Mouse (Mus musculus) left cerebral cortex, adult 18-20 months (tissue): ENCODE results near the gene Aco1. TPM values are rescaled to one million over a fixed set of nuclear protein-coding genes. Genes with fewer than 3 reads are reported as not detected.

Source experiments
- DNase-seq, 2 experiments: peaks; one replicate each; pipeline ENCODE4 v3.0.0; 2021 to 2022; ENCODE audit warnings: low spot score in 2 of 2, mixed read lengths in 1 of 2
- total RNA-seq, 2 experiments: library from RNA; stranded (reverse); gene quantifications; 2 replicates each; pipeline ENCODE4 v1.2.3; 2021

Gene Aco1
- total RNA-seq, 2 experiments from 2014 or later = 22.7 to 28.0 TPM

DNA sequence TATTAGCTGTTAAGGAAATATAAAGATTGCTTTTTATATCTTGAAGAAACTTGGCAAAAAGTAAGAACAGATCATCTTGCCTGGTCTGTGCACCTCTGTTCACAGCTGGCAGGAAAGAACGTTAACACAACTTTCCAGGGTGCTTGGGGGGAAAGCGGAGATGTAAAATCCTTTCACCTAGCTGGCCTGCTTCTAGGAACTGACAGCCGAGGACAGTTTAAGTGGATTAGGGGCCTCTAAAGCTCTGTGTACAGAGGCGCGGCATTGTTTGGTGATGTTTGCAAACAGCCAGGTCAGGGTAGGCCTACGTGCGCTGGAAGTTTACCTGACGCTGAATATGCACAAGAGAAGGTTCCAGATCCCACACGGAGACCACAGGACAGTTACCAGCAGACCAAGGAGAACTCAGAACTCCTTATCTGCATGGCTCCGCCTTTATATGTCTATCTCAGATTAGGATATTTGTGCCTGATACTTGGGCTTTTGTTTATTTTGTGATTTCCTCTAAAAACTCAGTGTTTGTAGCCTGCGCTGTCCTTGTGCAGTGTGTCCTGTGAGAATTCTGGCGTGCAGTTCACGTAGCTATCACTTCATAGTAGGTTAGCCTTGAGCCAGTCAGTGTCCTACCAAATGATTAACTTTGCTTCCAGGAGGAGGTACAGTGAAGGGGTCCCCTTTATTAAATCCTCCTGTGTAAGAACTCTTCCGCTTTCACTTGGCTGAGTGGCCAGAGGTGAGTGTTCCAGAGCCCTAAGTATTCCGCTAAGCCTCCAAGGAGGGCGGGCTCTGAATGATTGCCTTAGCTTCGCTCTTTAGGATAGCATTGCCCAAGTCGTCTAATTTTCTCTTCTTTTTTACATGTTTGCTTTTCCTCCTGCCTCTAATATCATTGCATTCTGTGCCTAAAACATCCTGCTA is 14.0 kb downstream of the Aco1 start:
- DNase-seq = no peak

DNA sequence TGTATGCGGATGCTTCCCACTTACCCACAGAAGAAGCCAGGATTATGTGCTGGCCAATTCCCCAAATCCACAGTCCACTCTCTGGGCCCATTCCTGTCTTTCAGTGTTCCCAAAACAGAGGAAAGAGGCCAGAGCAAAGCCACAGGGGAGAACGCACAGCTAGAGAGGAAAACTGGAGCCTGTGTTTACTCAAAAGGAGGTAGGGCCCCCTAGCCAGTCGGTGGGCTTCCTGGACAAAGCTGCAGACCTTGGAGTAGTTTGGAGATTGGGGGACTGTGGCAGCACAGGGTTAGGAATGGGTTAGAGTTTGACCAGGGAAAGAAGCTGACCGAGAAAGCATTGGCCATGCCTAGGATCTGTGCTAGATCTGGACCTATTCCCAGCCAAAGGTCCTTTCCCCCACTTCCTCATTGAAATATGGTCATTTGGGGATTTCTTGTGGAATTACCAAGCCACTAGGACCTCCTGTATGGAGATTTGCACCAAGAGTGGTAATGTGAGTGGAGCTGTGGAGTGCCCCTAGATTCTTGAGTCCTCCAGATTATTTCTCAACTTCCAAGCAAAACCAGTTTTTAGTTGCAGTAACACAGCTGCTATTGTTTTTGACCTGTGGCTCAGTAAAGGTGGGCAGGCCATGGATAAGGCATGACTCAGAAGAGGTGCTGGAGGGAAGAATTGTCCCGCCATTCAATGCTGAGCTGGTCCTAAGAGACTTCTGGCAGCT is 14.8 kb downstream of the Aco1 start:
- no peak for DNase-seq

DNA sequence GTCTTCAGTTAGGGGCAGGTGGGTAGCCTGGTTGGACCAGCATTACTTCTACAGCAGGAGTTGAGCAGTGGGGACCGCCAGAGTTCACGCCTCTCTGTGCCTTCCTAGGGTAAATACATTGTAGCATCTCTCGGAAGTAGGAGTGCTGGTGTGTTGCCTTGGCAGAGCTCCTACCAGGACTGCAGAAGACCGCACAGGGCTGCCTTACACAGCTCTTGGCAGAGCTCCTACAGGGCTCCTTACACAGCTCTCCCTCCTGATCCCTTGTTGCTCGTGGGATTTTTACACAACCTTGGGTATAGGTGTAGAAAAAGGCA is 15.3 kb downstream of the Aco1 start:
- DNase-seq = no peak

DNA sequence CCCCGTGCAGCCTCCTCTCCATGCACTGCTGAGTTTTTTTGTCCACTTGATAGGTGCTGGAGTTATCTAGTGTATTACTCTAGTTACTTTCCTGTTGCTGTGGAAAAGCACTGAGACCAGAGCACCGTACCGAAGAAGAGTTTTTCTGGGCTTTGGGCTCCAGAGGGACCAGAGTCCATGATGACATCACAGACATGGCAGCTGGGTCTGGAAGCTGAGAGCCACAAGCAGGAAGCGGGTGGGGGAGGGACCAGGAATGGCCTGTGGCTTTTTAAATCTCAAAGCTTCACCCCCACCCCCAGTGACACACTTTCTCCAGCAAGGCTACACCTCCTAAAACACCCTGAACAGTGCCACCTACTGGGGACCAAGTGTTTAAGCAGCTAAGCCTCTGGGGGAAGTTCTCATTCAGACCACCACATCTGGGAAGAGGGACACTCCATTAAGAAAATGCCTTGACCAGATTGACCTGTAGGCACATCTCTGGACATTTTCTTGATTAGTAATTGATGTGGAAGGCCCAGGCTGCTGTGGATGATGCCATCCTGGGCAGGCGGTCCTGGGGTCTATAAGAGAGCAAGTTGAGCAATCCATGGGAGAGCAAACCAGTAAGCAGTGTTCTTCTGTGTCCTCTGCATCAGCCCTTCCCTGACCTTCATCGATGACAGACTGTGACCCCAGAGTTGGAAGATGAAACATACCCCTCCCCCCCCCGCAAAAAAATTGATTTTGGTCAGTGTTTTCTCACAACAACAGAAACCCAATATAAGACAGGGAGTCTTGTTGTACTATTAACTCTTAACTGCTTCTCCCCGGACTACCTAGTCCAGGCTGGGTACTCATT is 17.9 kb downstream of the Aco1 start:
- DNase-seq = no peak

DNA sequence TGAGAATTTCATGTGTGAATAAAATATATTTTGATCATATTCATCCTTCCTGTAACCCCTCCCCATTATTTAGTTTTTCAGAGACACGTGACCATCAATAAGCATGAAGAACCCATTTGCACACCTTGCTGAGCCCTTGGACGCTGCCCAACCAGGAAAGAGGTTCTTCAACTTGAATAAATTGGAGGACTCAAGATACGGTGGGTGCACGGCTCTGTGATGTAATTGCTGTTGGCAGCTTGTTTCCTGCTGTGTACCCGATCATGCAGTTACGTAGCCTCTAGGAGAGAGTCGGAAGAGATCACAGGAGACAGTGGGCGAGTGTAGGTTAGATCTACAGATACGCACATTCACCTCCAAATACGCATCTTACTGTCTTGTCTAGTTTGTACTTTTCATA is 20.8 kb downstream of the Aco1 start:
- no peak for DNase-seq

DNA sequence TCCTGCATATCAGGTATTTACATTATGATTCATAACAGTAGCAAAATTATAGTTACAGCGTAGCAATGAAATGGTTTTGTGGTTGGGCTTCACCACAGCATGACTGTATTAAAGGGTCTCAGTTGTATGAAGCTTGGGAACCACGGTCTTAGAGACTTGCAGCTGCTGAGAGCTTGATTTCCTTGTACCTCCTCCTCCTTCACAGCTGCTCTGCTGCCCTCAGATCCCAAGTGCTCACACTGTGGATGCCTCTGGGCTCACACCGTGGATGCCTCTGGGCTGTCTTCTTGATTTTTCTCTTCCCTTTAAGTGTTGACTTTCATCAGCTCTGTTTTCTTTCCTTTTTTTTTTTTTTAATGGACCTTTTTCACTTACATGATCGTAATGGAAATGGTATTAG is 28.6 kb downstream of the Aco1 start:
- no peak for DNase-seq

DNA sequence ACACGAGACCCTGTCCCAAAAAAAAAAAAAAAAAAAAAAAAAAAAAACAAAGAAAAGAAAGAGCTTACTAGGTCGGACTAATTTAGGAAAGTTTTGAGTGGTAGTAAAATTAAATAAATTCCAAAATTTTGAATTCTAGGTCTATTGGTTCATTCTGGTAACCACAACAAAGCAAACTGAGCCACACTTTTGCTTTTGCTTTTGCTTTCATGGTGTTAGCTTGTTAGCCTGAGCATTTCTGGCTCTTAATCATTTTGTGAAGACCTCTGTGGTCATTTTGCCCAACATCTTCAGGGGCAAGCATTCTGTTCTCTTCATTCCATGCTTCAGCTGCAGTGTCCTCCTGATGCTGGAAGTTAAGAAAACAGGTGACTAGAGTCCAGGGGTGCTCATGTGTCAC is 29.5 kb downstream of the Aco1 start:
- no peak for DNase-seq

DNA sequence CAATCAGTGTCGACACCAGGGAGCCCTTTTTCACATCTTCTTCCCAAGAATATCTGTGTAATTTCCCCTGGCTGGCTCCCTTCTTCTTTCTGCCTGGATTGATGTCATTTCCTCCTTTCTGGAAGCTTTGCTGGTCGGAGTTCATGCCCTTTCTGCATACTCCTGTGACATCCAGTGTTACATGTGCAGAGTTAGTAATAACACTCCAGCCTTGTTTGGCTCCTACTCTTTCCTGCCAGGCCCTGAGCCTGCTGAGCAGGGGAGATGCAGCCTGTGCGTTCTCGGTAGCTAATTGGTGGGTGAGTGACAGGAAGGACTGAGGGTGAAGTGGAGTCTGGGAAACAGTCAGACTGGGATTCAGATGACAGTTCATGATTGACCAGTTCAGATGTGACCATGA is 31.4 kb downstream of the Aco1 start:
- DNase-seq = no peak

DNA sequence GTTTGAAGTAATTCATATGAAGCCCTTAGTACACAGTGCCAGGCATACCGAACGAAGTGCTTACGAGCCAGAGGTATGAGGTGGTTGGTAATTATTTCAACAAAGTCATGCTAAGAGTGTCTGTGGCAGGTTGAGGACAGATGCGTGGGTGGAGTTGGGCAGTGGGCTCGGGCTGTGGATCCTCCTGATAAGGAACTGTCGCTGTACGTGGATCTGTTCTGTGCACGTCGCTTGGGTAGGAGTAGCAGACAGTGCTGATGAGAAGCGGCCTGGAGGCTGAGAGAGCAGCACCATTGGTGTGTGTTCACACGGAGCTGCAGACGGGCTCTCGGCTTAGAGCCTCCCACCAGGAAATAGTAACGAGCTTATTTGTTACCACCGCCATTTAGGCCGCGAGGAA is 35.7 kb downstream of the Aco1 start:
- DNase-seq = no peak

DNA sequence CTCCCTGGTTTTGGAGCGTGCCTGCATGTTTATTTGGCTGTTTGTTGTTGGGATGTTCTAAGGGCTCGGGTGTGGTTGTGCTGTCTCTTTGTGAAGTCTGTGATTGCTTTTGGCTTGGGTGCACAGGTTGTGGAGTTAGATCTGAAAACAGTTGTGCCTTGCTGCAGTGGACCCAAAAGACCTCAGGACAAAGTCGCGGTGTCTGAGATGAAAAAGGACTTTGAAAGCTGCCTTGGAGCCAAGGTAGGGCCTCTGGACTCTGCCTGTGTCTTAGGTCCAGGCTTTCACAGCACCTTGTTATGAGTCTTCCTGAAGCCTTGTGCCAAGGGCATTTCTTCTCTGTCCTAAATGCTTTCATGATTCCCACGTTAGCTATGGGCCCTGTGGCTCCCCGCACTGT is 37.2 kb downstream of the Aco1 start:
- DNase-seq = no peak

DNA sequence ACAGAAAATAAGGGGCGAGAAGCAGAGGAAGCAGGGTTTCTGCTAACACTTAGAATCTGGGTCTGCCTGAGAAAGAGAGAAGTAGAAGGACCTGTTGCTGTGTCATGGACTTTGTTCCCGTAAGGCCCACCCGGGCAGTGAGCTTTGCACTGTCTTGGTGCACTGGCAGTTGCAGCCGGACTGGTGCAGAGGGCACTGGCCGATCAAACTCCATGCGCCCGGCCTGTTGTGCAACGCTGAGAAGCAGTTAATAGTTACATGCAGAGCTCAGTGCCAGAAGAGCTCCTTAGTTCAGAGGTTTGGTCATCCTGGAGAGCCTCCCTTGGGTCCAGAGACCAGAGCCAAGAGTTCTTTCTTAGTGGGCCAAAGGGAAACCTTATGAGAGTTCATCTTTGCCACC is 38.8 kb downstream of the Aco1 start:
- no peak for DNase-seq

DNA sequence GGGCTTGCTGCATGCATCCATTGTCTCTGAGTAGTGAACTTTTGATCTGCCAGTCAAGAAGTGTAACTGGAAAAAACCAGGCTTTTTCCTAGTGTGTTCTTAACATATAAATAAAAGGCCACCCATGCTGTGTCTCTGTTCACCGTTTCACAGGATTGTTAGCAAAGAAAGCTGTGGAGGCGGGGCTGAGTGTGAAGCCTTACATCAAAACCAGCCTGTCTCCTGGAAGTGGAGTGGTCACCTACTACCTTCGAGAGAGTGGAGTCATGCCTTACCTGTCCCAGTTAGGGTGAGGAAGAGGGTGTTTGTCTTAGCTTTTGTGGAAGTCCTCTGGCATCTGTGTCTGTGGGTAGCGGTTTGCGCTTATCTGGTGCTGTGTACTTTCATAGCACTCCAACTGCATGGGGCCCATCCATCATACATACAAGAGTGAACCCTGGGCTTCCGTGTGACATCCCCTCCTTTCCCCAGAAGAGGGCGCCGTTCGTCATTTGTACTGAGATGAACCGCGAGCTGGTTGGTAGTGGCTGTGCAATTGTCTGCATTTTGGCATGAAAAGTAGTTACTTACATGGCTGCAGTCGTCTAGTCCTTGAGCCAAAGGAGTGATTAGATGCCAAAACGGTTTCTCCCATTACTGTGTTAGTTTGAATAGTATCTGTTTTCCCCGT is 39.9 kb downstream of the Aco1 start:
- DNase-seq = peak; percentile 63 to 72

DNA sequence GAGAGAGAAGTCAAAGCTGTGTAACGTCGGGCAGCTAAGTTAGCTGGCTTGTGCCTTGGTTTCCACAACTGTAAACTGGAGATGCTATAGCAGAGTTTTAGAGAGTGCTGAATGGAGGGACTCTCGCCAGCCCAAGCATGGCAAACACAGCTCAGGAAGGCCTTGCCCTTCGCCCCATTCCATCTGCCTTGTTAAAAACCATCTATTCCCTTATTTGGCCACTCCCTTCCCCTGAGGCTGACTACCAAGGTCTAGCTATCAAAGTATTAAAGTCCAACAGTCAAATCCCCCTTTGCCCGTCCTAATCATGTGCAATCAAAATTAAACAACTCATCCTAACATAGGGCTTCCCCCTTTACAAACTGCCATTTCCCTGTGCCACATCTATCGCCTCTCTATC is 40.9 kb downstream of the Aco1 start:
- DNase-seq = no peak

DNA sequence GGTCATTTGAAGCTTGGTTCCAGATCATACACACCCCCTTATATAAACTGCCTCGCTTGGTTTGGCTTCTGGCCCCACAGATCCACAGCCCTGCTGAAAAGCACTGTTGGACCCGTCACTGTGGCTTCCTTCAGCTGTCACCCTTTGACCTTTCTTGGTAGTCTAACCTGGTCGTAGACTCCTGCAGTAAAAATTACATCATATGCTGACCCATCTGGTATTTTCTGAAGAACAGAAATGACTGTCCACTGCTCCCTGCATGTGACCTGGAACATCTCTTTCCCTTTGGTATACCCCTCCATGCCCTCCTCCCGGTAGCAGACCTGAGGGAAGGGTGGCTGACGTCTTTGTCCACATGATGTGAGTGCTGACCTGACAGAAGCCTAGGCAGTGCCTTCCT is 41.6 kb downstream of the Aco1 start:
- no peak for DNase-seq

DNA sequence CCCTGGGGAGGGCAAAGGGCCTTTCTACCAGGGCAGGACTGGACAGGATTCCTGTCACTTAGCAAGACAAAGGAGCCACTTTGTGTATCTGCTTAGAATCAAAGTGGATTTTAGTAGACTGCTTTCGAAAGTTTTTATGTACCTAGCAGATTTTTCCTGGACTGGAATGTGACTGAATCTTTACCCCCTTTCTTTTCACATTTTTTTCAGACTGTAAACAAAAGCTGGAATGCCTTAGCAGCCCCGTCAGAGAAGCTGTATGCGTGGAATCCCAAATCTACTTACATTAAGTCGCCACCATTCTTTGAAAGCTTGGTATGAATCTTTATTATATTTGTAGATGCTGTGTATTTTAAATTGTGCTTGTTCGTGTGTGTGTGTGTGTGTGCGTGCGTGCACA is 45.1 kb downstream of the Aco1 start:
- no peak for DNase-seq

DNA sequence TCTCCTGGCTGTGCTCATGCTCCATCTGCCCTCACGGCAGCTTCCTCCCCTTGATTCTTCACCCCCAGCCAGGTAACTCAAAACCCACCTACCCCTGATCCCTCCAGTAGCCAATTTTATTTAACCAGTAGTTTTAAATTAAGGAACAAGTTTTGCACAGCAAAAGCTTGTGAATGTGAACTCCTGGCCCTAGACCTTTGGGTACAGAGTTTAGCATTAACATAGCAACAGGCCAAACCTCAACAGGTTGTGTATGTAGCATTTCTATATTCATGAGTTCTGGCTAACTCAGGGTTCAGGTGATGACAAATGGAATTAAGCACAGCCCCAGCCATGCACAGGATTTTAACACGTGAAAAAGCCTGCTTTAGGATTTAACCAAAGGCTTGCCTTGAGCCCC is 49.4 kb downstream of the Aco1 start:
- no peak for DNase-seq

DNA sequence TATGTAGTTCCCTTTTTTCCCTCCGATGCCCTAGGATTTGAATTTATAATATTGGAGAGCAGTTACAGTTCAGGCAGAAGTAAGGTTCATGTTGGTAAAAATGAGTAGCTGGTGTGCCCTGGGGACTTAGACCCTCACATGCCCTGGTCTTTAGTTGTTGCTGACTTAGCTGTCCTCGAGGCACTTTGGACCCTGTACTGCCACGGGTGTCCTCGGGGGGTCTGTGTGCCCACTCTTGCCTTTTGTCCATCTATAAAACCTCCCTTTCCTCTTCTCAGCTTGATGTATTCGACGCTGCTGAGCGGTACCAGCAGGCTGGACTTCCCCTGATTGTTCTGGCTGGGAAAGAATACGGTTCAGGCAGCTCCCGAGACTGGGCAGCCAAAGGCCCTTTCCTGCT is 50.6 kb downstream of the Aco1 start:
- DNase-seq = no peak

DNA sequence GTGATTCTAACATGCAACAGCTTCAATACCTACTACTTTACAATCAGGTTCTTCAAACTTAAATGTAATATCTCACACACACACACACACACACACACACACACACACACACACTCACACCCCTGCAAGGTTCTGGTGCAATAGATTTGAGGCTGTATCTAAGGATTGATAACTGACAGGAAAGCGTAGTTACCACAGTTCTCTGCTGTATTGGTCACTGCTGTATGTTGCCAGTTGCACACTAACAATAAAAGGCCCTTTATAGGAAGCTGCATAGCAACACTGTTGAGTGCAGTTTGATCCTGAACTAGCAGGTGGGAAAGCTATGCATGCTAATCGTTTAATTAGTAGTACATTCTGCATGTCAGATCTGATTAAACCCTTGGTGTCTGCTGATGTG is 52.5 kb downstream of the Aco1 start:
- no peak for DNase-seq

DNA sequence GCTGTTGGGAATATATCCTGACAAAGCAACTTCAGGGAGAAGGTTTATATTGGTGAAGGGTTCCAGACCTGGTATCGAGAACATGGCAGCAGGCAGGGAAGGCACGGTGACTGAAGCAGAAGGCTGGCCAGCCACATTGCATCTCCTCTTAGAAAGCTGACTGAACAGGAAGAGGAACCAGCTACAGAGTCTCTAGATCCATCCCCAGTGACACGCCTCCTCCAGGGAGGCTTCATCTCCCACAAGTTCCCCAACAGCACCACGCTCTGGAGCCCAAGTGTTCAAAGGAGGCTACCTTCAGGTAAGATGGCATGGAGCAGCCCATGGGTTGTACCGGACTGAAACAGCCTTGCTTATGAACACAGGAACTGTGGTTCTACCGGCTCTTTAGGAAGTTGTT is 59.3 kb downstream of the Aco1 start:
- DNase-seq = no peak

DNA sequence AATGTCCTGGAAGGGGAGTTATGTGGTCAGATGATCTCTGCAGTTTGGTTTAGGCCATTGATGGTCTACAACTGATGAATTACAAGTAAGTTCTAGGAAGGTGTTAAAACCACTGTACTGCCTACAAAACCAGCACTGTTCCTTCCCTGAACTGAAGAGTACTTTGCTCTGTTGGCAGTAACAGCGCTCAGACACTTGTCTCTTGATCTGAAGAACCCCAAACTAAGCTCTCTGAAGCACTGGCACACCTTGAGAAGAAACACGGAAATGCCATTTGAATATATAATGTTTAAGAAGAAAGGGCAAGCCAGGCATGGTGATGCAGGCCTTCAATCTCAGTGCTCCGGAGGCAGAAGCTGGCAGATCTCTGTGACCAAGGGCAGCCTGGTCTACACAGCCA is 61.5 kb downstream of the Aco1 start:
- no peak for DNase-seq

DNA sequence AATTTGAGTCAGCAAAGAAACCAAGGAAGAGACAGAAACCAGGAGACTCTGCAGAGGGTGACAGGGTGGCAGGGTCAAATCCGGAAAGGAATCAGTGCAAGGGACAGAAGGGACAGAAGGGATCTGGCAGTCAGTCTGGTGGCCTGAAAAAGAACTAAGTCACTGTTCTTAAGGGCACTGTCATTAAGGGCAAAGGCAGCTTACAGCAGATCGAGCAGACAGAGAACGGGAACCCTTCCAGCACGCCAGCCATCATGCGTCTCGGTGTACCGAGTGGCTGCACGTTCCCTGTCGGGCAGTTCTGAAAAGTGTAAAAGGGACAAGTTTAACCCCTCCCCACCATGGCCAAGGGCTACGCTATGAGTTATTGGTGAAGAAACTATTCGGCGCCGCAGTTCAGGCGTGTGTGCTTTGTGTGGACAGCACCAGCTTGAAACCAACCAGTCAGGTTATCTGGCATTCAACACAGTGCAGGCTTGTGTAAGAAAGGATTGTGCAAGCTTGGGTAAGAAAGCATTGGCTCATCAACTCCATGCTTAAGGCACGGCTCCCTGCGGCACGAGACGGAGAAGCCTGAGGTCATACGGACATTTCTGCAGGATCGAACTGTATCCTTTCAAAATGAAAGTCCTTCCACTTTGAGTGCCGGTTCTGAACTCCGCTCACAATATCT is 62.5 kb downstream of the Aco1 start:
- DNase-seq = no peak
